Mouse (Mus musculus): Measurements from ENCODE around the gene Mdm4. TPM values are rescaled to one million over a fixed set of nuclear protein-coding genes. Genes with fewer than 3 reads are reported as not detected.

Gene Mdm4
- total and polyA plus RNA-seq, 3 experiments: 19.8 to 28.1 TPM; not detected in 1

GRCm38 (mm10) chr1:132981232-132981631 is 49.1 kb downstream of the Mdm4 start:
- no peaks in the 10 kb centered on the region for H3K79me2 ChIP-seq (ENCODE audit: control insufficient read depth, insufficient read depth, low read length, poor library complexity)
- H3K36me3 ChIP-seq (ENCODE audit: control insufficient read depth in 1 of 2, insufficient read depth in 2 of 2, low read length in 2 of 2): peaks cover 0 to 10% of the 10 kb centered on the region in 2 experiments; a peak in 2 of 4 replicates
- no peaks in the 10 kb centered on the region for H3K27me3 ChIP-seq (ENCODE audit: control insufficient read depth in 1 of 2, insufficient read depth in 2 of 2, low read length in 2 of 2)
- H3K9ac ChIP-seq (ENCODE audit: control insufficient read depth, low read depth, low read length, poor library complexity, severe bottlenecking): no peak overlapping the region
- no peaks in the 10 kb centered on the region for H3K4me1 ChIP-seq (ENCODE audit: control insufficient read depth in 1 of 2, insufficient read depth in 2 of 2, low read length in 2 of 2)
- no peak overlapping the region for H3K27ac ChIP-seq (ENCODE audit: control insufficient read depth, low read depth, low read length)
- no peaks in the 10 kb centered on the region for H3K9me3 ChIP-seq (replicated peaks; ENCODE audit: insufficient read depth, low read length)
- H3K4me3 ChIP-seq (ENCODE audit: control insufficient read depth in 1 of 2, insufficient read depth in 1 of 2, low read depth in 2 of 2, low read length in 2 of 2): no peak overlapping the region
- no peak for TF ChIP-seq ZC3H11A (IDR thresholded peaks at IDR 0.05; ENCODE audit: low read depth, low read length)
- no peak for TF ChIP-seq POLR2A (IDR thresholded peaks at IDR 0.05; ENCODE audit: control insufficient read depth in 1 of 2, insufficient read depth in 1 of 2, low read depth in 1 of 2, low read length in 2 of 2, poor library complexity in 1 of 2)
- no peak for TF ChIP-seq MAX (IDR thresholded peaks at IDR 0.05; ENCODE audit: low read length)
- no peak for TF ChIP-seq GABPA (IDR thresholded peaks at IDR 0.05; ENCODE audit: low read depth, low read length)
- TF ChIP-seq MAZ (IDR thresholded peaks at IDR 0.05; ENCODE audit: low read depth, low read length): no peak
- no peak for TF ChIP-seq POLR2AphosphoS2 (IDR thresholded peaks at IDR 0.05; ENCODE audit: low read length)
- no peak for TF ChIP-seq UBTF (IDR thresholded peaks at IDR 0.05; ENCODE audit: borderline replicate concordance, insufficient read depth, low read depth, low read length)
- DNase-seq (ENCODE audit: low read depth, low spot score): no peak

- TF ChIP-seq EP300 (IDR thresholded peaks at IDR 0.05; ENCODE audit: low read depth in 1 of 2, low read length in 2 of 2) (no peak), HCFC1 (IDR thresholded peaks at IDR 0.05; ENCODE audit: low read depth, low read length) (no peak), TCF12 (IDR thresholded peaks at IDR 0.05; ENCODE audit: low read depth, low read length) (no peak), MYB (IDR thresholded peaks at IDR 0.05; ENCODE audit: low read depth, low read length) (no peak), ZC3H11A (IDR thresholded peaks at IDR 0.05; ENCODE audit: low read depth, low read length) (no peak), RAD21 (IDR thresholded peaks at IDR 0.05; ENCODE audit: low read depth, low read length) (no peak)
- no peaks in the 10 kb centered on the region for H3K79me2 ChIP-seq (ENCODE audit: control insufficient read depth, insufficient read depth, low read length, poor library complexity)
- no peaks in the 10 kb centered on the region for H3K36me3 ChIP-seq (ENCODE audit: control insufficient read depth in 1 of 2, insufficient read depth in 2 of 2, low read length in 2 of 2)
- H3K27ac ChIP-seq (ENCODE audit: control insufficient read depth, low read depth, low read length): no peak overlapping the region
- H3K9me3 ChIP-seq (replicated peaks; ENCODE audit: insufficient read depth, low read length): no peaks in the 10 kb centered on the region
- H3K4me1 ChIP-seq (ENCODE audit: control insufficient read depth in 1 of 2, insufficient read depth in 2 of 2, low read length in 2 of 2): no peaks in the 10 kb centered on the region
- no peaks in the 10 kb centered on the region for H3K27me3 ChIP-seq (ENCODE audit: control insufficient read depth in 1 of 2, insufficient read depth in 2 of 2, low read length in 2 of 2)
- H3K9ac ChIP-seq (ENCODE audit: control insufficient read depth, low read depth, low read length, poor library complexity, severe bottlenecking): no peak overlapping the region
- no peak overlapping the region for H3K4me3 ChIP-seq (ENCODE audit: control insufficient read depth in 1 of 2, insufficient read depth in 1 of 2, low read depth in 2 of 2, low read length in 2 of 2)
- no peak for DNase-seq (ENCODE audit: low read depth, low spot score)
Observed at GRCm38 (mm10) chr1:132977402-132977801, 53.0 kb downstream of the Mdm4 start.

GRCm38 (mm10) chr1:132968659-132969058 is 61.7 kb downstream of the Mdm4 start:
- Histone ChIP-seq H3K79me2 (ENCODE audit: control insufficient read depth, insufficient read depth, low read length, poor library complexity) (no peaks in the 10 kb centered on the region), H3K9ac (ENCODE audit: control insufficient read depth, low read depth, low read length, poor library complexity, severe bottlenecking) (no peak overlapping the region), H3K36me3 (ENCODE audit: control insufficient read depth in 1 of 2, insufficient read depth in 2 of 2, low read length in 2 of 2) (no peaks in the 10 kb centered on the region), H3K4me1 (ENCODE audit: control insufficient read depth in 1 of 2, insufficient read depth in 2 of 2, low read length in 2 of 2) (no peaks in the 10 kb centered on the region), H3K4me3 (ENCODE audit: control insufficient read depth in 1 of 2, insufficient read depth in 1 of 2, low read depth in 2 of 2, low read length in 2 of 2) (no peak overlapping the region), H3K27me3 (ENCODE audit: control insufficient read depth in 1 of 2, insufficient read depth in 2 of 2, low read length in 2 of 2) (no peaks in the 10 kb centered on the region), H3K27ac (ENCODE audit: control insufficient read depth, low read depth, low read length) (no peak overlapping the region), H3K9me3 (replicated peaks; ENCODE audit: insufficient read depth, low read length) (no peaks in the 10 kb centered on the region)
- TF ChIP-seq ZC3H11A (IDR thresholded peaks at IDR 0.05; ENCODE audit: low read depth, low read length) (peak; percentile 64), NELFE (IDR thresholded peaks at IDR 0.05; ENCODE audit: low read depth, low read length) (no peak), KAT2A (conservative IDR thresholded peaks at IDR 0.05; ENCODE audit: low read depth, low read length) (no peak), CTCF (IDR thresholded peaks at IDR 0.05 in 2 of 3, conservative IDR thresholded peaks at IDR 0.05 in 1 of 3; ENCODE audit: control insufficient read depth in 1 of 3, insufficient read depth in 1 of 3, low read depth in 2 of 3, low read length in 3 of 3, poor library complexity in 1 of 3, severe bottlenecking in 1 of 3) (peak; percentile 88 to 94 (median 90)), RAD21 (IDR thresholded peaks at IDR 0.05; ENCODE audit: low read depth, low read length) (peak; percentile 75), SMC3 (IDR thresholded peaks at IDR 0.05; ENCODE audit: low read depth, low read length) (peak; percentile 82), RCOR1 (IDR thresholded peaks at IDR 0.05; ENCODE audit: low read depth, low read length) (no peak), POLR2A (IDR thresholded peaks at IDR 0.05; ENCODE audit: control insufficient read depth in 1 of 2, insufficient read depth in 1 of 2, low read depth in 1 of 2, low read length in 2 of 2, poor library complexity in 1 of 2) (no peak), POLR2AphosphoS2 (IDR thresholded peaks at IDR 0.05; ENCODE audit: low read length) (no peak)
- peak; percentile 69 for DNase-seq (ENCODE audit: low read depth, low spot score)

Data from MEL (cell line).